Mouse (Mus musculus) MN1 (cell line): ENCODE results near the gene Tbl1x.

Experiments used
- DNase-seq: peaks from one replicate; pipeline ENCODE4 v3.0.0-alpha.2; 2016; ENCODE audit warnings: low spot score

Tbl1x gene

DNA sequence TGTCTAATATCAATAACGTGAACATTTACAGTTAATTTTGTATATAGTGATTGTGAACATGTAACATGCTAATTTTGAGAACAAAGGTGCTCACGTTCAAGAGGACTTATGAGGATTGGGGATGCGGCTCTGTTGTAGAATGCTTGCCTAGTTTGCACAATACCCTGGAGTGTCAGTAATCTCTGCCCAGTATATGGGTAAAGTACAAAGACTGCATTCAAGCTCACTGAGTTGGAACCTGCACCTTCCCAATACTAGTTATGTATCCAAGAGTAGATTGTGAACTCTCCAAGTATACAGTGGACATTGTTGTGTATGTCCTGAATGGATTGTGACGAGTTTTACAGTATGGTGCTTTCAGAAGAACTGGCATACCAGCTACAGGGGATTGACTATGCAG lies 33.7 kb downstream of the Tbl1x start:
- DNase-seq, result no peak

DNA sequence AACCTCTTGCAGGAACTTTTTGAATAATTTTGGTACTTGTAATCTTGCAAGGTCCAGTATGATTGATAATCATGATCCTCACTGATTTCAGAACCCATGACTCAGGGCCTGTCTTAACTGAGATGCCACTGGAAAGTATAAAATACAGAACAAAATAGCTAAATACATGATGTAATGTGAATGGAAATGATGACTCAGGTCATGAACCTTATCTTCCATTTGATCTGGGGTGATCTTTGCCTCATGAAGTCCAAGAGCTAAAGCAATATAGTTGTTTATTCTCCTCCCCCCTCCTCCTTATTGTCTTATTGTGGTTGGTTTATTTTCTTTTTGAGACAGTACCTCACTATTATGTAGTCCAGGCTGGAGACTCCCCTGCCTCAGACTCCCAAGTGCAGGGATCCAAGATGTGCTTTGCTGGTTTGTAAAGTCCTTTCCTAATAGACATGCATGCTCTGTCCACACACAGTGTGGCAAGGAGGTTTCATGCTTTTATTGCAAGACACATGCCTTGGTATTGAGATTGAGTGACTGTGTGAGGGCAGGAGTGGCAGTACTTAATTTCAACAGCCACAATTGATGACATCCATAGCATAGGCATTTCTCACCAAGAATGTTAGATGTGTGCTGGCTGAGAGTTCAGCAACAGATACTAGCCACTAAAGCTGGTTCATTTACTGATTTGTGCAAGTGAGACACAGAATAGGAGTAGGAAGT lies 34.7 kb downstream of the Tbl1x start:
- DNase-seq, result no peak

DNA sequence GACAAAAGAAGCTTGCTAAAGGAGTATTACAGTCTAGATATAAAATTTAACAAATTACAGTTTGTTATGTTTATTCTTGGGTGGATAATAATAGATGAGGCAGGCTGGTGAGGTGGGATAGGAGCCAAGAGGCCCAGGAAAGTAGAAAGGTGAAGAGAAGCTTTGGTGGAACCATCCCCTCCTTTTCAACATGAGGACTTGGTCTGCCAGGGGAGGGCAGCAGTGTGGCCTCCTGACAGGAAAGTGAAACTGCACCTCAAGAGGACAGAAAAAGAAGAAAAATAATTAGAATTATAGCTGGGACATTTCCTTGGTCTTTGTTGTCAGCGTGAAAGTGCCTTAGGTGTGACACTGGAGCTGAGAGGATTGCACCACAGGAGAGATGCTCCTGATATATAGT lies 35.6 kb downstream of the Tbl1x start:
- DNase-seq, result no peak

DNA sequence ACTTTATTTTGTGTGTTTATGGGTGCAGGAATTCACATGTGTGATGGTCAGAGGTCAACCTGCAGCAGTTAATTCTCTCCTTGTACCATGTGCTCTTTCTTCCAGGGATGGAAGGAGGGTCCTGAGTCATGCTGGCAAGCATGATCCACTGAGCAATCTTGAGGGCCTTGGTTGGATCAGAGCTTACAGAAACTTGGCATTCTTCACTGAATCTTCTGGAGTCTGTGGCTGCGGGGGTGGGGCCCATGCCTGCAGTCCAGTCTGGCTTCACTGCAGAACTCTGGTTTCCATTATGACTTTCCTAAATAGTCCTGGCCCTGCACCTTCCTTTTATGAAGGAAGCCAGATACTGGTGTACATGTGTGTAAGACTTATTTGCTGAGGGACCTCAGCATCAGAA lies 38.1 kb downstream of the Tbl1x start:
- peak; percentile 10 for DNase-seq

DNA sequence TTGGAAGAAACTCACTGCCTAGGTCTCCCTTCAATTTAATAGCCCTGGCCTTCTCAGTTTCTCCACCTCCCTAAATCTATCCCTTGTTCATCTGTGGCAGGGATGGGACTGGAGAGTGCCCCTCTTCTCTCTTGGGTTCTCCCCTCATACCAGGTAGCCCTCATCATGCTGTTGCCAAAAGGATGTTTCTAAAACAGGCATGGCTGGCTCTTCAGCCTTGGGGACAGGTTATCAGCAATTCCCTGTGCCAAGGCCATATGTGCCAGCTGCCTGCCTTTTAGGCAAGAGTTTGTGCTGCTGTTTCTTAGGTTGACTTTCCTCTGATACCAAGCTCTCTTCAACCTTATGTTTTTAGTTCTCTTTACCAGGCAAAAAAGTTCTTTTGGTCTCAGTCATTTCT lies 39.6 kb downstream of the Tbl1x start:
- DNase-seq, result no peak

DNA sequence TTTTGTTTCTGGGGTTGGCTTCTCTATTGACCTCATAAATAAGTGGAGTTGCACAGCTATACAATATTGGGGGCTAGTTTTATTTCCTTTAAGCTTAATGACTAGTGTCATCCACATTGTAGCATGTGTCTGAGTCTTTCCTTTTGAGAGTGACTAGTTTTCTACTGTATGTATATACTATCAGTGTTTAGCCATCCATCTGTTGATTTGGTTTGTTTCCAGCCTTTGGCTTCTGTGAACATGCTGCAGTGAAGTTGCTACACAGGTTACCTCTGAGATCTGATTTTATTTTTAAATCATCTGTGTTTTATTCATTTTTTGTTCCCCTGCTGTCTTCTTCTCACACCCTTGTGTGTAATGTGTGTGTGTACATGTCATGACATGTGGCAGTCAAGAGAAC lies 40.5 kb downstream of the Tbl1x start:
- no peak for DNase-seq

DNA sequence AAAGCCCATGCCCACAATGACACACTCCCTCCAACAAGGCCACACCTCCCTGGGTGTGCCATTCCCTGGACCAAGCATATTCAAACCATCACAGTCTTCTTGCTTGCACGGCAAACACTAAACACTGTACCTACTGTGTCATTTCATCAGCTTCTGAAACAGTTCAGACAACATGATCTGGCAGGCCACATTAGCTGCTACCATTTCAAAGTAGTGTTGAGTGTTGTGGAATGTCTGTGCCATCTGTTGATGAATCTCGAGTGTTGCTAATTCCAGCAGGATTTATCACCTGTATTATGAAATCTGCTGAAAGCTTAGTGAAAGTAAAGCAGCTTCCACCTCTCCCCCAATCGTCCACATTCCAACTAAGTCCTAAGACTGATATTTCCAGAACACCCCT lies 41.3 kb downstream of the Tbl1x start:
- DNase-seq, result no peak

DNA sequence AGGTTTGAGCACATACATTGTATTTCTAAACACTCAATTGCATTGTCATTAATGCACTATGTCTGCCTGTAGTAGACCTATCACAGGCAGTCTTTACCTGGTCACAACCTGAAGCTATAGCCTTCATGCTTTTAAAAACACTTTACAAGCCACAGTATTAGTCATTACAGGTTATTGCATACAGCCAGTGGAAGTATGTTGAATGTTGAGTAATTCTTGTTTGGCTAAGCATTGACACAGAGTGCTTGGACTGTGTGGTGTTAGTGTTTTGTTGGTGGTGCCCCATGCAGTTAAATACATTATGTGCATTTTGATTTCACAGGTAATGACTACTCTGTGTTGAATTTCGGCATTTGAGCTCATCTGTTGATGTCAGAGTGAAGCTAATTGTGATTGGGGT lies 45.2 kb downstream of the Tbl1x start:
- no peak for DNase-seq

DNA sequence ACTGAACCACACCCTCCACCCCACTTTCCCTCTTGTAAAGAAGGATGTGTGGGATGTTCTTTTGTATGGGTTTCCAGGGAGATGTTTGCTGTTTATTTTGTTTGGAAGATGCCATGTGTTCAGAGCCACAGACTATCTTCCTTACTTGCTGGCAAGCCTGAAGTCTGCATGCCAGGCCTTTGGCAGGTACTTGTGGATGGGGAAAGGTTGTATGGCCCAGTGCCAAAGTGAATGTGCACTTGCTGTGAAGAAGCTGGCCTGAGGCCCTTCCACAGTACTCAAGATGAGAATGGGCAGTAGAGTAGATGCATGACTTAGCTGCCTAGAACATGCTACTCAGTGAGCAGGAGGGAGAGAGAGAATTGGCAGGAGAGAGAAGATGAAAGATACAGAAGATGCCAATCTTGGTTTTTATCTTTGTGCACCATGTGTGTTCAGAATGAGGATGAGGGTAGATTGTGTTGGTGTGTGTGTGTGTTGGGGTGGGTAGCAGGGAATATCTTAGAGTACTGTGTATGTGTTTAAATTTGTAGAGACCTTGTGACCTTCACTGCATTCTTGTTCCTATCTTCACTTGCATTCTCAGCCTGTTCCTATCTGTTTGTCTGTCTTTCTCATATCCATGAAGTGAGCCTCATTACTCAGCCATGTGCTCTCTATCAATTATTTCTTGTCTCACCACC lies 48.5 kb downstream of the Tbl1x start:
- no peak for DNase-seq

DNA sequence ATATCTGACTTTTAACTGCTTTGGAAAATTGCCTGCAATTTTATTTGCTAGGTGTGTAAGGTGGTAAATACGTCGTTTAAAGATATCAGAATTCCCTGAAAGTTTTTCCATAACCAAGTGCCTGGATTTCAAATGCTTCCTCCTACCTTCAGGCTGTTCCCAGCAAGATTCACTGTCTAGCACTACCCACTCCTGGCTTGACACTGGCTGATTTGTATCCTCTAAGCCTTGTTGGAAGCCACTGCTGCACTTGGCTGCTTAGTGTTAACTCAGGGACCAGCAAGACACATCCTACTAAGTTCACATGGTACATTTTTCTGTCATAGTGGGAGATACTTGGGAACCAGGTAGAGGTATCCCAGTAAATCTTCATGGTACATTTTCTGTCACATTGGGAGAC lies 52.8 kb downstream of the Tbl1x start:
- DNase-seq, result no peak

DNA sequence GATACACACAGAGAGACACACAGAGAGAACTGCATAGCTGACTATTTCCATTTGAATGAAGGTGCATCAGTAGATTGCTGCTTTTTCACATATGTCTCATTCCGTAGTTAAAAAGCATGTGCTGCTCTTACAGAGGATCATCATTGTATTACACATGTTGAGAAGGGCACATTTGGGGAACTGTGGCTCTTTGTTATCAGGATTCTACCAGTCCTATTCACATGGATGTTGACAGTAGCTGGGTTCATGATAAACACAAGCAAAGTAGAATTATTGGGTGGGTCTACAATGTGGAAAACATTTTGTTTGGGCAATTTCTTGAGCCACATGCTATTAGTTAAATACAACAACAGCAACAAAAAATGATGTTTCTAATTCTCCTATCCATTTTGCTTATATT lies 55.9 kb downstream of the Tbl1x start:
- DNase-seq, result no peak

DNA sequence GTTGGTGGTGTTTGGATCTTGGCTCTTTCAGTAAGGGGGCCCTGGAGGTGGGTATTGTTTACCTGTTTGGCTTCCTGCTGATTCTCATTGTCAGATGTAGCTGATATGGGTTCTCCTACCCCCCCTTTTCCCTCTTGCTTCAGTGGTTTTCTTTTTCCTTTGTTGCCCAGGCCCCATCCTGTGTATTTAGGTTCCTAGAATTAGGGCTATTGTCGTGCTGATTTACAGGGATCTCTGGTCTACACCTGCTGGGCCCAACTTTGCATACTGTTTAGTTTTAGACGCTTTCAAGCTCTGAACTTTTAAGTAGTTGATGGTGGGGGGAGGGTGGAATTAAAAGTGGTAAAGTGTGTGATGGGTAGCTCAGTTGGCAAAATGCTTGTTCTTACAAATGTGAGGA lies 57.2 kb downstream of the Tbl1x start:
- no peak for DNase-seq

DNA sequence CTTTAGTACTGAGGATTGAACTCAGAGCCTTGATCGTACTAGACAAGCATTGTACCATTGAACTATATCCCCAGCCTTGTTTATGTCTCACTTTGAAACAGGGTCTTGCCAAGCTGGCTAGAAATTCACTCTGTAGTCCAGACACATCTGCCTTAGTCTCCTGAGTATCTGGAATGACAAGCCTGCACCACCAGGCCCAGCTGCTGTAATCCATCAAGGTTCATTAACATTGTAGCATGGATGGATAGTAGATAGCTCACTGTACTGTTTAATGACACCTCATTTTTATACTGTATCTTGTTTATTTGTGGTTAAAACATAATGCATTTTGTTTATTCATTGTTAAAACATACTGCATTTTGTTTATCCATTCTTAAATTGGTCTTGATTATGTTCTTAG lies 62.9 kb downstream of the Tbl1x start:
- peak; percentile 10 for DNase-seq

DNA sequence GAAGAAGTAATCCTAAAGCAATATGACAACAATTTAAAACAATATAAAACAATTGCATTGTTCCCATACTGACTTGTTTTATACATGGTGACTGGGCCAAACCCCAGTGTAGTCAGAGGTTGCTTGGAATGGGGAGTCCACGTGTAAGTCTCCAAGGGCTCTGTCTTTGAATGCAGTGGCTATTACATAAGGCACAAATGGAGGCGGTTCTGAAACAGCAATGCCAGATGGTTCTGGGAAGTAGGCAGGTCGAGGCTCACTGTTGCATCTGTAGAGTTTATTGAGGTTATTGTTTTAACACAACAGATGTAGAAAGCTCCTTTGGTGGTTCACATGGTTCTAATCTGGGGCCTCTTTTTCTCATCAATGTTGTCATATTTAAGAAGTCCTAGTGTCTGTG lies 66.3 kb downstream of the Tbl1x start:
- DNase-seq, result no peak

DNA sequence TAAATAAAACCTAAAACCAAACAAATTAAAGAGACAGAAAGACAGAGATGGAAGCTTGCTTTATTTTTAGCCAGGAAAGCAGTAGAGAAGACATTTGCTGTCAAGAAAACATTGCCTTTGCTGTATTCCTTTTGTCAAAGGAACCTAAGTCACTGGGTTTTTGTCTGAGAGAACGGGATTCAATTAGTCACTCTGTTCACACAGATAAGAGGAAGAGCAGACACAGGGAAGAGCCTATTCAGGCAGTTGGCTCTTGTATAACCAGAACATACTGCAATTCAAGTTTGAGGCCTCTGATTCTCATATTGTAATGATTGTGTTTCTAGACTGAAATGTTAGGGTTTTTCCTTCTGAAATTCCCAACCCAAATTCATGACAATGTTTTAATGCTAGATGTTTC lies 67.4 kb downstream of the Tbl1x start:
- DNase-seq, result peak; percentile 11

DNA sequence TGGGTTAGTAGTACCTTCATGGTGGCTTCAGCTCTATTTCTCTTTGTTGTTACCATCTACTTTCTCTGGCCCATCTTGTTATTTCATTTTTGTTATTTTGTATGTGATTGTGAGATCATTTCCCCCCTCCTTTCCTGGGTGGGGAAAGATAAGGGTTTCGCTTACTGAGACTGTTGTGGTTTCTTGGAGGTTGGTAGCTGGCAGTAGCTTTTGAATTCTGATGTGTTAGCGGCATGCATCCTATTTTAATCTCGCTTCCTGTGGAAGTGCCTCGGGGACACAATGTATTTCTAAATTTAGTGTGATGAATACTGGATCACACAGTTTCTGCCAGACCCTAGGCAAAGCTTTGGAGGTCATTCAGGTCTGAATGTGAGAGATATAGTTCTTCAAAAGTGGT lies 69.2 kb downstream of the Tbl1x start:
- DNase-seq, result no peak

DNA sequence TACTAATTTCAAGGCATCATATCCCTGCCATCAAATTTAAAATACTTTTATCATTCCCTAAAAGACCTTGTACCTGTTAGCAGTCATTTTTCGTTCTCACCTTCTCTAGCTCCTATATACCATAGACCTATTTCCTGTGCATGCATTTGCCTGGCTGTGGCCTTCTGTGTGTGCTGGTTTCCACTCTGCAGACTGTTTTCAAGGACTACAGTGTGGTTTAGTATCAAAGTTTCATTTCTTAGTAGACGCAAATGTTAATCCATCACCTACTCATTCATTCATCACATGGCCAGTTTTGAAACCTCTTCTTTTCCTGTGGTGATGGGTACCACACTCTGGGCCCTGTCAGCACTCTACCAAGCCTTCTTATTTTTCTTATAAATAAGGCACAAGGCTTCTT lies 75.2 kb downstream of the Tbl1x start:
- DNase-seq, result no peak

DNA sequence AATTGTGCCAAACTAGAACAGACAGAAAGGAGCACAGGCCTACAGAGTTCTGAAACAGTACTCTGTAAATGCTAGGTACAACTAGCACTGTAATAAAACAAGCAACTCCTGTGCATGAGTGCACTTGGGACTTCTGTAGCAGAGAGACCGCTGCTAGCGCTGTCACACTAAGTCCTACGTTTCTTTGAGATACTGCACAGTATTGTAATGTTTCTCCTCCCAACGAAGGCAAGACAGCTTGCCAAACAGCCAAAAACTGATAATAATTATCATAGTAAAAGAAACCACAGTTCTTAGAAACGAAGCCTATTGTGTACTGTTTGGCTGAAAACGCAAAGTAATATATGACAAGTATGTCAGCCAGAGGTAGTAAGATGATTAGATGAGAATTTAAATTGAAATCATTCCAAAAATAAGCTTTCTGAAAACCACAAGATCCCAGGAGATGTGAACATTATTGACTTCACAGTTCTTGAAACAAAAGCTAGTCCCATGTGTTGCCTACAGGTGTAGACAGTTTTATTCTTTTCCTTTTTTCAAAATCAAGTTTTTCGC lies 83.9 kb downstream of the Tbl1x start:
- no peak for DNase-seq

DNA sequence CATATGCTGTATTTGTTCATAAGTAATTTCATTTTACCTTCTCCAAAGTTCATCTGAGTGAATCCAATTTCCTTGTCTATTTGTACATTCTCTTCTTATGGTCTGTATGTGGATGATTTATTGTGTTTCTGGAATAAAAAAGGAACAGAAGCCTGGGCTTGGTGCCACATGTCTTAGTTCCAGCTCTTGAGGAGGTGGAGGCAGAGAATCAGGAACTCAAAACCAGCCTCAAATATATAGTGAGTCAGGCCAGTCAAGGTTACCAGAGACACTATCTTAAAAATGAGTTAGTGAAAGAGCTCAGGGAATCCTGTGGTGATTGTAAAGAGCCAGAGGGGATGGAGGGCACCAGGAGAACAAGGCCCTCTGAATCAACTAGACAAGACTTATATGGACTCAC lies 86.9 kb downstream of the Tbl1x start:
- DNase-seq, result no peak

DNA sequence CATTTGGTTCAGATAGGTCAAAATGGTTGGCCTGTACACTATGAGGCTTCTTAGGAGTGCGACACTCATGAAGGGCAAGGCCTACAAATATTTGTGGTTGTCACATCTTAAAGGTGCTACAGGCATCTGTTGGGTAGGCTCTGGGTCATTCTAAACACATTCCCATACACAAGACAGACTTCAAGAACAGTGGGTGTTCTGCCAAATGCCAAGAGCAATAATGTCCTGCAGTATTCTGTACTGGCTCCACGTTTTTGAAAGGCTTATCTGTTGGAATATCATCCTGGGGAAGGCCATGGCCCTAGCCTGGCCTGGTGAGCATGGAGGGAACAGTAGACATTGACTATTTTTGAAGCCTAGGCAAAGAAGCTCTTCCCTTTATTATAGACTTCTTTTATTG lies 87.9 kb downstream of the Tbl1x start:
- DNase-seq, result no peak

DNA sequence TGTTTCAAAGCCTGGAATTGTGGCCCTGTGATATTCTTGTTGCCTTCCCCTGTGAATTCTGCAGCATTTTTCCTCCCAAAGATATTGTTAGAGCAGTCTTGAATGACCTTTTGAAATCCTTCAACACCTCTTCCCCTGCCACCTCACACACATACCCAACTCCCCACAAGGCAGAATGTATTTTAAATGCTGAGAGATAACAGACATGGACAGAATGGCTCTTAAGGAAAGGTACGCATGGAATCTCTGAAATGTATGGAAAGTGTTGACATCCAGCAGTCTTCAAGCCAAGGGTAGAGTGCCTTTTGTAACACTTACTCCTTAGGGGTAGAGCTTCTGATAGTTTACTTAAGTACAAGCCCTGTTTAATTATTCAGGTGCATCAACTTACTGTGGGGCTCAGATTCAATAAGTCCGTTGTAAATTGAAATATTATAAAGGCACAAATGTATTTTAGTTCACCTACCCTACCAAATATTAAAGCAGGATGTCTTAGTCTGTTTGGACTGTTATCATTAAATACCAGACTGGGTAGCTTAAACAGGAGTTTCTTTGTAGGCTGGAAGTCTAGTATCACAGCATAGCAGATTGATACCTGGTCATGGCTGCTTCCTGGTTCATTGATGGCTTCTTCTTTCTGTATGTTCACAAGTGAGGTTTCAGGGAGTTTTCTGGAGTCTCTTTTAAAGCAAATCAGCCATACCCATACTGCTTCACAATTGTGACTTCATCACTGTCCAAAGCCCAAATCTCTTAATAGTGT lies 92.9 kb downstream of the Tbl1x start:
- no peak for DNase-seq

DNA sequence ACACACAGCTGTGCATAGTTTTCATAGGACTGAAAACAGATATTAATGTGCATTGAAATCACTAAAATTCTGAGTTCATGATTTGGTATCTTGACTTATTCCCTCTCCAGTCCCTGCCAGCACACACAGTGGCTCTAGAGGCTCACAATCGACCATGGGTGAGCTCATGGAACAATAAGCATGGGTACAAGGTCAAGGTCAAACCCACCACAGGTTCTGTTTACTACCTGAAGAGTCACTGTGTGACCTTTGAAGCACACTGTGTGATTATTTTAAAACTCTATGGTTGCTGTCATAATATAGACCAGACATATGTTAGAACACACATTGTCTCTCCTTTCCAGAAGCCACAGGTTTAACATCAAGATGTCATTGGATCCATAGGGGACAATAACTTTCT lies 96.7 kb downstream of the Tbl1x start:
- DNase-seq, result no peak
